Mouse (Mus musculus) limb, embryonic 15.5 days (tissue): ENCODE results near the gene Gpr180. TPM values are rescaled to one million over a fixed set of nuclear protein-coding genes. Genes with fewer than 3 reads are reported as not detected.

Source experiments
- ATAC-seq: fragments of 200-750 bp; cut with Nextera tagmentation; 2 replicates; pipeline ENCODE4 v1.8.0; 2017; ENCODE audit warnings: low read depth, moderate TSS enrichment; ENCODE audit not compliant: insufficient number of reproducible peaks, low FRiP score, low TSS enrichment
- H3K27ac ChIP-seq: fragments of 300-500 bp; sonication (generic); 2 replicates; pipeline ENCODE4 v1.5.1; 2015; ENCODE audit warnings: moderate library complexity, mild to moderate bottlenecking, inconsistent platforms
- H3K27me3 ChIP-seq: fragments of 300-500 bp; sonication (generic); 2 replicates; pipeline ENCODE4 v1.6.1; 2015; ENCODE audit warnings: inconsistent platforms
- H3K36me3 ChIP-seq: fragments of 300-500 bp; sonication (generic); 2 replicates; pipeline ENCODE4 v1.6.1; 2015; ENCODE audit warnings: inconsistent platforms
- H3K4me1 ChIP-seq: fragments of 300-500 bp; sonication (generic); 2 replicates; pipeline ENCODE4 v1.6.1; 2015; ENCODE audit warnings: inconsistent platforms
- H3K4me2 ChIP-seq: fragments of 300-500 bp; sonication (generic); 2 replicates; pipeline ENCODE4 v1.6.1; 2015; ENCODE audit warnings: mild to moderate bottlenecking, inconsistent platforms
- H3K4me3 ChIP-seq: fragments of 300-500 bp; sonication (generic); 2 replicates; pipeline ENCODE4 v1.5.1; 2015; ENCODE audit warnings: mild to moderate bottlenecking, inconsistent platforms
- H3K9ac ChIP-seq: fragments of 300-500 bp; sonication (generic); 2 replicates; pipeline ENCODE4 v1.6.1; 2015; ENCODE audit warnings: inconsistent platforms
- H3K9me3 ChIP-seq: fragments of 300-500 bp; sonication (generic); 2 replicates; pipeline ENCODE4 v1.6.1; 2016; ENCODE audit warnings: inconsistent platforms
- WGBS: fragments of 180-500 bp; shearing (Covaris S2); methylation state at CpG from one replicate; pipeline ENCODE4 v1.1.7; 2015; 5-methylcytosine and 5-hydroxymethylcytosine counted together
- polyA plus RNA-seq: library from polyadenylated mRNA; unstranded; fragments of >200 nt; fragmentation: Nextera tagmentation; extraction: Ambion mirVana; gene quantifications from 2 replicates; pipeline ENCODE4 v1.2.1, GENCODE M21; 2015

The Gpr180 gene
- polyA plus RNA-seq, 1 experiment from 2014 or later = 83.3 TPM

- ATAC-seq = no peak
- WGBS = 89% methylated on average over 10 of the region's 10 CpGs
- Histone ChIP-seq H3K9me3 (no peaks in the 10 kb centered on the region), H3K4me2 (no peak overlapping the region), H3K4me3 (no peak overlapping the region), H3K9ac (no peak overlapping the region), H3K27me3 (no peaks in the 10 kb centered on the region), H3K36me3 (peaks cover 71% of the 10 kb centered on the region), H3K4me1 (no peaks in the 10 kb centered on the region), H3K27ac (no peak overlapping the region)
Measured at GRCm38 (mm10) chr14:118156740-118157139, 19.8 kb downstream of the Gpr180 start.

GRCm38 (mm10) chr14:118157146-118157545 lies 20.2 kb downstream of the Gpr180 start:
- Histone ChIP-seq H3K9ac (no peak overlapping the region), H3K4me1 (no peaks in the 10 kb centered on the region), H3K4me2 (no peak overlapping the region), H3K9me3 (no peaks in the 10 kb centered on the region), H3K36me3 (peaks cover 75% of the 10 kb centered on the region), H3K27ac (no peak overlapping the region), H3K4me3 (no peak overlapping the region), H3K27me3 (no peaks in the 10 kb centered on the region)
- ATAC-seq = no peak
- WGBS = 30% methylated on average over 5 of the region's 5 CpGs

- Histone ChIP-seq H3K27ac (no peak overlapping the region), H3K27me3 (no peaks in the 10 kb centered on the region), H3K4me2 (no peak overlapping the region), H3K36me3 (peaks cover 56% of the 10 kb centered on the region), H3K9me3 (no peaks in the 10 kb centered on the region), H3K4me1 (no peaks in the 10 kb centered on the region), H3K9ac (no peak overlapping the region), H3K4me3 (no peak overlapping the region)
- 82% methylated on average over 3 of the region's 3 CpGs for WGBS
- ATAC-seq = no peak
Measured at GRCm38 (mm10) chr14:118161751-118162150, 24.8 kb downstream of the Gpr180 start.

DNA sequence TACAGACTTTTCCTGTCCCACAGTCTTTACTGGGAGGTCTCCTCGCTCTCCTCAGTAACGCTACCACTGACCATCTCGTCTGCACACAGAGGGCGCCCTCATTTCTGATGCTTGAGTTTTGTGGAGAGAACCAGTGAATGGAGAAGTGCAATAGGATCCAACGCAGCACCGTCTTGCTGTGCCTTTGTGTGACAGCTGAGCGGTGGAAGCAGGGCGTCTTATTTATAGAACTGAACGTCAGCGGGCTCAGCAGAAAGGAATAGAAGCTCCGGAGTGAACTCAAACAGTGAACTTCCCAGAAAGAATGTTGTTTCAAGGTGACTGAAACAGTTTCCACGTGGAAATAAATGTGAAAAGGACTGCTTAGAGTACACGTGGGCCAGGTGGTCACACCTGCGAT lies 25.7 kb downstream of the Gpr180 start:
- H3K9ac ChIP-seq = no peak overlapping the region
- H3K4me2 ChIP-seq = no peak overlapping the region
- no peaks in the 10 kb centered on the region for H3K4me1 ChIP-seq
- 83% methylated on average over 14 of the region's 14 CpGs for WGBS
- no peaks in the 10 kb centered on the region for H3K27me3 ChIP-seq
- H3K4me3 ChIP-seq = no peak overlapping the region
- ATAC-seq = no peak
- H3K27ac ChIP-seq = no peak overlapping the region
- H3K9me3 ChIP-seq = no peaks in the 10 kb centered on the region
- peaks cover 55% of the 10 kb centered on the region for H3K36me3 ChIP-seq

GRCm38 (mm10) chr14:118168776-118169175 lies 31.8 kb downstream of the Gpr180 start:
- H3K36me3 ChIP-seq = peaks cover 16% of the 10 kb centered on the region
- WGBS = 93% methylated on average over 4 of the region's 4 CpGs
- H3K27me3 ChIP-seq = no peaks in the 10 kb centered on the region
- ATAC-seq = no peak
- no peaks in the 10 kb centered on the region for H3K9me3 ChIP-seq
- no peak overlapping the region for H3K4me2 ChIP-seq
- no peak overlapping the region for H3K9ac ChIP-seq
- H3K27ac ChIP-seq = no peak overlapping the region
- H3K4me3 ChIP-seq = no peak overlapping the region
- H3K4me1 ChIP-seq = no peaks in the 10 kb centered on the region

DNA sequence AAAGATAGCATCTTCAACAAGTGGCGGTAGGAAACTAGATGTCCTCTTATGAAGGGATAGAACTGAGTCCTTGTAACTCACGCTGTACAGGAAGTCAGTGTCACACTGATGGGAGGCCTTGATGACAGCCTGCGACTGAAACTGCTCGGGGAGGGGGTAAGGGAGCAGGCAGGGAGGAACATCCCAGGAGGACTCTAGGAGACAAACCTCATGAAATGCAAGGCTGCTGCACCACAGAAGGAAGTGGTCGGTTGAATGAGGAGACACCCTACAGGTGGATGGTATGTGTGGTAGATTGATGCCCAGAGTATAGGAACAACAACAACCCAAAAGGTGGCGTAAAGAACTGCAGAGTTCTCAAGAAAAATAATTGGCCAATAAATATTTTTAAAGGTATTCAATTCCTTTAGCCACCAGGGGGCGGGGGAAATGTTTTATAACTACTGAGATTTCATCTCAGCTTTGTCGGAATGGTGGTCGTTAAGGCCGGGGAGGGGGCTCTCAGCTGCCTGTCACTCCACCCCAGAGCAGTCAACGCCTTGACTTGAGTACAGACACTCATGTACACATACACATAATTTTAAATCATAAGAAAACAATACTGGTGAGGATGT lies 36.7 kb downstream of the Gpr180 start:
- H3K4me1 ChIP-seq = no peaks in the 10 kb centered on the region
- 58% methylated on average over 11 of the region's 11 CpGs for WGBS
- no peak overlapping the region for H3K4me3 ChIP-seq
- H3K9ac ChIP-seq = no peak overlapping the region
- no peak for ATAC-seq
- no peak overlapping the region for H3K27ac ChIP-seq
- H3K27me3 ChIP-seq = no peaks in the 10 kb centered on the region
- peaks cover 9% of the 10 kb centered on the region for H3K36me3 ChIP-seq
- H3K9me3 ChIP-seq = no peaks in the 10 kb centered on the region
- no peak overlapping the region for H3K4me2 ChIP-seq

DNA sequence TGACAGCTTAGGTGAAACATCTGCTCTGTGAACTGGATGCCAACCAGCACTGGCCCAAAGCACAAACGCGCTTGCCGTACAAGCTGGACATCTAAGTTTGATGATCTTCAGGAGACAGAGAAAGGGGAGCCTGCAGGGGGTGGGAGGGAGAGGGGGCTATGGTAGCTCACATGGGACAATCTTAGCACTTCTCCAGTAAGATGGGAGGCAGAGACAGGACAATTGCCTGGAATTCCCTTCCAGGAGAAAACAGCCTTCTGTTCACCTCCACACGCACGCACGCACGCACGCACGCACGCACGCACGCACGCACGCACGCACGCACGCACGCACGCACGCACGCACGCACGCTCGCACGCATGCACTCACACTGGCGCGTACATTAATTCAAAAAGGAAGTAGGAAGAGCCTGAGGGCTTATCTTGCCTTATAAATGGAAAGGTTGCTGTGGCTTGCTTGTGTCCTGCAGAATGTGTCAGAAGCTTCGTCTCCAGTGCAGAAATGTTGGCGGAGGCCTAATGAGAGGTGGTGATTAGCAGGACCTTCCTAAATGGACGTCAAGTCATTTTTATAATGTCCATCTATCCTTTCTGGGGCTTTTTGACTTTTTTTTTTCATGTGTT lies 38.2 kb downstream of the Gpr180 start:
- Histone ChIP-seq H3K27me3 (no peaks in the 10 kb centered on the region), H3K36me3 (no peaks in the 10 kb centered on the region), H3K9ac (no peak overlapping the region), H3K4me3 (no peak overlapping the region), H3K27ac (no peak overlapping the region), H3K4me1 (no peaks in the 10 kb centered on the region), H3K9me3 (no peaks in the 10 kb centered on the region), H3K4me2 (no peak overlapping the region)
- 88% methylated on average over 30 of the region's 30 CpGs for WGBS
- no peak for ATAC-seq

DNA sequence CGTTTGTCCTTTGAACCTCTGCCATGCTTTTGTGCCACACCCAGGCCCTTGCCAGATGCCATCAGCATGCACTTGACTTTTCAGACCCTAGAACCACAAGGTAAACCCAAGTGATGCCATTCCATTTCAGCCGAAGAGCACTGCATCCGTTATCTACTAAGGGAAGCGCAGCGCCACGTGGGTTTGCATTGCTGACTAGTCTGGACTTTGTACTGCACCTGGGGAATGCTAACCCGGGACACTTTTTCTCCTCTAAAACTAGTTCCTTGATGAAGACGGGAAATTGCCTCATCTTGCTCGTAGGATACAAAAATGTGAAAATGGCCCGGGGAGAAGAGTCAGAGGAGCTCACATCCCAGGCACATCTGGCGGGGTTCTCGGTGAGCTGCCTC lies 38.7 kb downstream of the Gpr180 start:
- H3K27me3 ChIP-seq = no peaks in the 10 kb centered on the region
- H3K36me3 ChIP-seq = no peaks in the 10 kb centered on the region
- no peak for ATAC-seq
- H3K4me2 ChIP-seq = no peak overlapping the region
- H3K9me3 ChIP-seq = no peaks in the 10 kb centered on the region
- no peak overlapping the region for H3K9ac ChIP-seq
- WGBS = 72% methylated on average over 12 of the region's 12 CpGs
- no peak overlapping the region for H3K27ac ChIP-seq
- H3K4me1 ChIP-seq = peaks cover 4% of the 10 kb centered on the region; the same call in 1 of the 2 replicates
- no peak overlapping the region for H3K4me3 ChIP-seq

DNA sequence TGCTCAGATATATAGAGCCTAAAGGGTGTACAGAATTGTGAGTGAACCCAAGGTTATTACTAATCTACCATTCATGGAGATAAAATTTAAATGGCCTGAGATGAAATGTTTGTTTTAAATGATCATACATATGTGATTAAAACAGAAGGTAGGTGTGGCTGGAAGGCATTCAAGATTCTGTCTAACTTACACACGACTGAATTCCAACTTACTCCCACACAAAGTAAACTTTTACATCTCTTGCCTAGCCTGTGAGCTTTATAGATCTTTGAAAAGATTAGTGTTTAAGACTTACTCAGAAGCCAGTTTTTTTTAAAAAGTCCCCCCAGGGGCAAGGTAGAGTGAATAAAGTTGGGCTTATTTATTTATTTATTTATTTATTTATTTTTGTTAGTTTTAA lies 42.3 kb downstream of the Gpr180 start:
- Histone ChIP-seq H3K4me3 (no peak overlapping the region), H3K9ac (no peak overlapping the region), H3K27ac (no peak overlapping the region), H3K27me3 (no peaks in the 10 kb centered on the region), H3K9me3 (no peaks in the 10 kb centered on the region), H3K4me1 (peaks cover 5% of the 10 kb centered on the region; the same call in 1 of the 2 replicates), H3K36me3 (no peaks in the 10 kb centered on the region), H3K4me2 (no peak overlapping the region)
- no peak for ATAC-seq
- WGBS = 26% methylated on average over 1 of the region's 1 CpGs

GRCm38 (mm10) chr14:118179701-118180100 lies 42.7 kb downstream of the Gpr180 start:
- Histone ChIP-seq H3K4me3 (peak overlapping the region; percentile 50), H3K9ac (no peak overlapping the region), H3K36me3 (no peaks in the 10 kb centered on the region), H3K4me1 (peaks cover 5% of the 10 kb centered on the region; the same call in 1 of the 2 replicates), H3K27me3 (no peaks in the 10 kb centered on the region), H3K9me3 (no peaks in the 10 kb centered on the region), H3K27ac (no peak overlapping the region), H3K4me2 (peak overlapping the region; percentile 79)
- WGBS = 34% methylated on average over 7 of the region's 7 CpGs
- no peak for ATAC-seq

GRCm38 (mm10) chr14:118180117-118180557 lies 43.2 kb downstream of the Gpr180 start:
- H3K4me1 ChIP-seq = peaks cover 5% of the 10 kb centered on the region; the same call in 1 of the 2 replicates
- peak overlapping the region; percentile 50 for H3K4me3 ChIP-seq
- H3K27me3 ChIP-seq = no peaks in the 10 kb centered on the region
- peak overlapping the region; percentile 79 for H3K4me2 ChIP-seq
- H3K36me3 ChIP-seq = no peaks in the 10 kb centered on the region
- ATAC-seq = 0 out of 2 replicates have a peak, but pooled peaks have one; percentile 44
- H3K27ac ChIP-seq = peak overlapping the region; percentile 55
- under 1% methylated on average over 20 of the region's 20 CpGs for WGBS
- H3K9ac ChIP-seq = 0 out of 2 replicates have a peak overlapping the region, but pooled peaks have one; percentile 26
- H3K9me3 ChIP-seq = no peaks in the 10 kb centered on the region

GRCm38 (mm10) chr14:118180711-118181177 lies 43.8 kb downstream of the Gpr180 start:
- H3K4me2 ChIP-seq = peak overlapping the region; percentile 79
- peak overlapping the region; percentile 50 for H3K4me3 ChIP-seq
- H3K27ac ChIP-seq = peak overlapping the region; percentile 55; the same call in 1 of the 2 replicates
- H3K27me3 ChIP-seq = no peaks in the 10 kb centered on the region
- H3K36me3 ChIP-seq = no peaks in the 10 kb centered on the region
- H3K4me1 ChIP-seq = peaks cover 5% of the 10 kb centered on the region; the same call in 1 of the 2 replicates
- ATAC-seq = no peak
- no peaks in the 10 kb centered on the region for H3K9me3 ChIP-seq
- WGBS = 5% methylated on average over 10 of the region's 10 CpGs
- H3K9ac ChIP-seq = no peak overlapping the region
